Mouse (Mus musculus) urinary bladder, postnatal 10 days (tissue): Measurements from ENCODE around the gene Otx2.

Experiments used
- DNase-seq: peaks from one replicate; pipeline ENCODE4 v3.0.0; 2022; ENCODE audit warnings: low spot score

The Otx2 gene

GRCm38 (mm10) chr14:48668761-48669303 is 4.8 kb downstream of the Otx2 start:
- no peak for DNase-seq

DNA sequence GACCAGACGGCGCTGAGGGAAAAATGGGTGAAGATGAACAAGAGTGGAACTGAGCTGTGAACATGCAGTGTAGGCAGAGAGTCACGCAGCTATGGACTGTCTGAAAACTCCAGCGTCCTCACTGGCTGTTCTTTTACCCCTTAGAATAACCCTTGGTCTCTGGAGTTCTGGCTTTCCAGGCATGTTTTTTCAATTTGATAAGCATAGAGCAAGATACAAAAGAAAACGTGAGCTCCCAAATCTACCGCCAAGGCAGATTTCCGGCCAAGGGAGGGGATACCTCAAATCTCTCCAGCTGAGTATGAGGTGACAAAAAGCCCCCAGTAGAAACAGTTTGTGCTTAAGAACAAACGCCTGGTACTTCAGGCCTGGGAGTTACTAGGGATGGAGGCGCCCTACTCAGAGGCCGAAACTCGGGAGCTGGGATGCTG is 5.6 kb downstream of the Otx2 start:
- DNase-seq, result no peak

GRCm38 (mm10) chr14:48667396-48667795 is 6.2 kb downstream of the Otx2 start:
- DNase-seq, result no peak

GRCm38 (mm10) chr14:48666771-48667170 is 6.8 kb downstream of the Otx2 start:
- DNase-seq, result no peak

DNA sequence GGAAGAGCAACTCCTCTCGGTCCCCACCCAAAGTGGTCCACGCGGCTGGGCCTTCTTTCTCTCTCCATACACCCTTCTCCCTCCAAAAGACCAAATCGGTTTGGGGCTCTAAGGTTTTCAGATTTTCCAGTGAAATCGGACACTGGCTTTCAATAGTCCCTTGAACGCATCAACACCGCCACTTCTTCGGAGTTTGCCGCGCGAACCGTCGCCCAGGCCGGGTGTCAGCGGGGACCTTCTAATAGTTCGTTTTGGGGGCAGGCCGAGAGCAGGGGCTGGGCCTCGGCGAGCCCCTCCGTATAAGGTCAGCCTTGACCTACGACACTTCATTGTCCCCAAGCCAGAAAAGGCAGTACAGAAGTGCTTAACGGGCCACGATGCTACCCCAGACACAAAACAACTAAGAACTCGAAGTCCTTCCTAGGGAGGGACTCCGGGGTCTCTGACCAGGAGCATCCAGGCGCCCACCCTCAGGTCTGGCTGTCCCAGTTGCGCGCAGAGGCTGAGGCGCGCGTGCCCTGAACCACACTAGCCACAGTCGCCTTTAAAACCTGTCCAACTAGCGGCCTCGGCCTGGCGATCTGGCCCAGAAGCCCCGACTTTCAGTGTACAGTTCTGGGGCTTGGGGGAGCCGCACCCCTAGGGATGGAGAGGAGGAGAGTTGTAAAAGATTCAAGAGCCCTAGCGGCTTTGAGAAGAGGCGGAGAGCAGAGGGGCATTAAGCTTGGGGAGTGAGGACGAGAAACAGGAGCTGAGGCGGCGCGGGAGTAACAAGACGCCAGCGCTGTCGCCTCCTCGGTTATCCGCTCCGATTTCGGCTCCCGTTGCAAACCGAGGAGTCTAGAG is 7.6 kb downstream of the Otx2 start:
- DNase-seq, result no peak

DNA sequence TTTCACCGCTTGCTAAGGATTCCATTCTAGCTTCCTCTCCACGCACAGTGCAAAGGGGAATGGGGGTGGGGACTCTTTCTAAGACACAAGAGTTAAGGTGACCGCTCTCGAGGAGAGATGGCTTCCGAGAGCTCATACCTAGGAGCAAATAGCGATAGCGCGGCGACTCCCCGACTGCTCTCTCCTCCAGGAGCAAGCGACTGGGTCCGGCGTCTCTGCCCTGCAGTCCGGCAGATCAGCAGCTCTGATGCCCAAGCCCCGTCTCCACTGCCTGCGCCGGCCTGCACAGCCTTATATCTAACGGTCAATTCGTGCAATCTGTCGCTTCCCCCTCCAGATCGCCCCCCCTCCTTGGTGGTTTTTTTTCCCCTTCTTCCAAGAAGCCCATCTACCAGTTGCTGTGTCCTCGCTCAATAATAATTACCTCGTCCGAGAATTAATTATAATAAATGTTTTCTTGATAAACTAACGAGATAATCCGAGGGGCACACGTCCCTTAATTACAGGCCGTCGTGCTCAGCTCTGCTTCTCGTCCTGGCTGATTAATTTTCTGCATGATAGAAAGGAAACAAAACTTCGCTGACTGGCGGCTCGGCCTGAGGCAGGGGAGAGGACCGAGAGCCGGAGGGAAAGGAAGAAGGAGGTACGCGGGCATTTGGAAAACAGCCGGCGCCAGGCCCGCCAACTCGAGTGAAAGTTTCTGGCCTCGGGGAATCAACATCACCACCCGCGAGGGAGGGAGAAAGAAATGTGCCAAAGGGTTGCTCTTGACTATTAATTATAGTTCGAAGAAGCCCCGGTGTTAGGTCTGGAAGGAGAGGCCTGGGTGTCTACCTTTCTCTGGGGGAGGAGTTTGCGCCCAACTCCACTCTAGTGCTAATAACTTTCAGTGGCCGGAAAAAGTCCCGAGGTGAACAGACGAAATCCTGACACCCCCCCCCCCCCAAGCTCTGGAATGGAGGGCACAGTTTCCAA is 8.5 kb downstream of the Otx2 start:
- no peak for DNase-seq

DNA sequence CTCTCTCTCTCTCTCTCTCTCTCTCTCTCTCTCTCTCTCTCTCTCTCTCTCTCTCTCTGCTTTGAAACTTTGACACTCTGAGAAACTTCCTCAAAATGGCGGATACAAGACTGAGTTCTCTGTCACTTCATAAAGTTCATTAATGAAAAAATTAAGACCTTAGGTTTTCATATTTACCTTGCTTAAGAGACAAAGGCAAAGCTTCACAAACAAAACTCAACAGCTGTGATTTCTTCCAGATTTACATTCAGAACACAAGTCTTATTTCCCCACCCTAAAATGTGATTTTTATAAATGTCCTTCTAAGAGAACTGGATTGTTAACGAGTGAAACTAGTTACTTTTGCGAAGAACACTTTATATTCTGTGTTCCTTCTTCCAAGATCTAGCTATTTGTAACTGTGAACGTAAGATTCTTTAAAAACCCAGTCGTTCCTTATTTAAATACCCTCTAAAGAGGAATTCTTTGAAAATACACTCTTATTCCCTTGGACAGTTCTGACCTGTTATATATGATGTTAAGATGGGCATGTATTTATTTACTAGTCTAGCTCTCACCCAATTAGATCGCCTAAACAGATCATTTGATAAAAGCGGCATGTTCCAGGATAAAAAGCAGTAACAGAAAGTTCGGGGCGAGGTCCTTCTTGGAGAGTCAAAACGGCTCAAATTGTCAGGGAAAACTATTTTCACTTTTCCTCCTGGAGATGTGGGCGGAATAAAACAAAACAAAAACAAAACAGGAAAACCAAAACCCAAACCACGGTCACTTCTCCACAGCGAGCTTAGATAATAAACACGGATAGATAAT is 9.4 kb downstream of the Otx2 start:
- no peak for DNase-seq

DNA sequence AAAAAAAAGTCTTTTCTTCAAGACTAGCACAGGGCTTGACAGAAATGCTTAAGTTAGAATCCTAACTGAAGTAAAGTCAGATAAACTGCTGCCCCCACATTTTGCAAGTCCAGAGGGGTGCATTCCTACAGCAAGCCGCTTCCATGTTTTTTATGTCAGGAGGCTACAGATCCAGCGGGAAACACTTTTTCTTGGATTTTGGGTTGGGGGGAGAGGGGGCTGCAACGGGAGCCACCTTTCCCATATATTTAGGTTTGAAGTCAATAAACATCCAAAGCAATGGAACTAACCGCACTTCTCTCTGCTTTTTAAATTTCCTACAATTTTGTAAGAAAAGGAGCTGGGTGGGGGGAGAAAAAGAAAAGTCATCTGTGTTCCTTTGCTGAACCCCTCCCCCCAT is 10.1 kb downstream of the Otx2 start:
- no peak for DNase-seq

DNA sequence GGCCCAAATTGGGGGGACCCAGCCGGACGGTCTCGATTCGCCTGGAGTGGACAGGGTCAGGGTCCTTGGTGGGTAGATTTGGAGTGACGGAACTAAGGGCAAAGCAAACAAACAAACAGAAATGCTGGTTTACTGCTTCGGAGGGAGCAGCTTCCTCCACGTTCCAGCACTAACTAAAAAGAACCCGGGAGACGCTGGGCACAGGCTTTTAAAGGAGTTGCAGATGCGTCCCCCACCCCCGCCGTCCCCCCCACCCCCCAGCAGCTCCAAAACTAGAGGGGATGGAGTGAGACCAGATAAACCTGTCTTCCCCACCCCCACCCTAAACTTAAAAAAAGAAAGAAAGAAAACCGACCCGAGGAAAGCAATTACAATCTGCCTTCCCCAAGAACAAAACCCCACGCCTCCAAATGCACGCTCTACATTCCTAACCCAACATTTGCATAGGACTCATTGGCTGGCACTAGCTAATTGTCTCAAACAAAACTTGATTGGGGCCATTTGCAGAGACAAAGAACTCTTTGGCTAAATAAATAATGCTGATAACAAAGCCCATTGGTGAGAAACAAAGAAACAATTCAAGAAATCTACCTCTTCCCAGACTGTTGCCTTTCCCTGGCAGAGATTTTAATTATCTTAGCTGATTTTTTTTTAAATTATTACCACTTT is 10.9 kb downstream of the Otx2 start:
- DNase-seq, result no peak

- no peak for DNase-seq
Measured at GRCm38 (mm10) chr14:48661646-48662567, 11.7 kb downstream of the Otx2 start.

DNA sequence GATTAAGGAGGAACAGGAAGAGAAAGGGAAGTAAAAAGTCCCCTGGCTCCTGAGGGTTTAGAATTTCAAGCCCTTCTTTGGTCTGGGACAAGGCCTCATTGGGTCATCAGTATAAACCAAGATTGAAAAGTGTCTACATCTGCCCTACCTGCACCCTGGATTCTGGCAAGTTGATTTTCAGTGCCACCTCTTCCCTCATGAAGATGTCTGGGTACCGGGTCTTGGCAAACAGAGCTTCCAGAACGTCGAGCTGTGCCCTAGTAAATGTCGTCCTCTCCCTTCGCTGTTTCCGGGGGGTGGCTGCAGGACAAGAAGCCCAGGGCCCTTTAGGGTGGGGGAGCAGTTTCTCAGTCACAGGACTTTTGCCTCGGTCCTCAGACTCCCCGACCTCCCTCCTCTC is 12.5 kb downstream of the Otx2 start:
- DNase-seq, result no peak

GRCm38 (mm10) chr14:48660593-48660992 is 13.0 kb downstream of the Otx2 start:
- DNase-seq, result no peak

DNA sequence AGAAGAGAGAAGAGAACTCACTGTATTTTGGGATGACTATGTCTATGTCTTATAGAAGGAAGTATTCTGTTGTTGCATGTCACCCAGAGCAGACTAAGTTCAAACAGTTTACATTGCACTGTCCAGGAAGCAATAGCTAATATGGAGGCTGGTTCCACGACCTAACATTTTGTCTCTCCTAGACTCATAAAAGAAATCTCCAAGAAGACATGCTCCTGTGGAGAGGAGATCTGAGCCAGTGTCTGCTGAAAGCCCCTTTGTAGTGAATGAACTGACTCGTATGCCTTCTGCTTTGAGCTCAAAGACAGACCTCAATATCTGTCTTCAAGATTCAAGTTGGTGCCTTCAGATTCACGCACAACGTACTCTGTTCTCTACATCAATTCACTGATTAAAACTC is 14.0 kb downstream of the Otx2 start:
- no peak for DNase-seq

DNA sequence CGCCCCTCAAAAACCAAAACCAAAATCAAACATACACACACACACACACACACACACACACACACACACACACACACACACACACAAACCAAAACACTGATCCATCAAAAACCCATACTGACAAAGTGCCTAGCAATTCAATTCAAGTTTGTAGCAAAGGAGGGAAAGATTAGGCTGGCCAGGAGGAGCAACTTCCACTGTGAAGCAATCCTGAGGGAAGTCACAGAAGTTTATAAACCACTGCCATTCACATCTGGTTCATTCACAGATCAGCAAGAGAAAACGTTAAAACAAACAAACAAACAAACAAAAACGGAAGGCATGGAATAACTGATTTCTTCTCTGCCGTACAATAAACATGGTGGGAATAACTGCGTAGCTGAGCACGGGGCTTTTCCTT is 16.4 kb downstream of the Otx2 start:
- DNase-seq, result no peak

GRCm38 (mm10) chr14:48656711-48657110 is 16.9 kb downstream of the Otx2 start:
- no peak for DNase-seq

- DNase-seq, result no peak
Measured at GRCm38 (mm10) chr14:48655792-48656550, 17.6 kb downstream of the Otx2 start.

GRCm38 (mm10) chr14:48655073-48655791 is 18.4 kb downstream of the Otx2 start:
- DNase-seq, result no peak

DNA sequence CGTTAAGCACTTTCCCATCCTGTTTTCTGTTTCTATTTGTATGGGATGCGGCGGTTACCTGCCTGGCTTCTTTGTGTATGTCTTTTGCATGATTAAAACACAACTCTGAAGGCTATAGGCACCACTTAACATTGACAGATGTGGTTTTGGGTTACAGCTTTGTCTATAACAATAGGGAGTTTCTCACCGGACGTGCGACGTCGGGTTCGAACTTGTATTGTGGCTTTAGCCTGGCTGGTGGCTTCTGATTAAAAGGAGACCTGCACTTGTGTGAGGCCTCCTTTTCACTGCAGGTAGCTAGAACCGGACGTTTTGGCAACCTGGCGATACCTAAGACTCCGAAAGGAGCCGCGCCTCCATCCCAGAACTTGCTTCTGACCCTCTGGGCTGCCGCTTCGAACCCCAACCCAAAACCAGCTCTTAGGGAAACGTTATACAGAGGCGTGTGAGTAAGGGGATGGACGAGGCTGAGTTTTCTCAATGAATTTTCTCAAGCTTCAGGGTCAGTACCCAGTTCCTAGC is 19.0 kb downstream of the Otx2 start:
- DNase-seq, result no peak
